ENCODE assay signal across 8 mouse cellular contexts in genomic region chr13:58127766-58128361, GRCm38 (mm10). TPM values are rescaled to one million over a fixed set of nuclear protein-coding genes. Genes with fewer than 3 reads are reported as not detected.
A peak's percentile ranks its signal among the peaks of the same experiment; 100 is the strongest.
DNase-seq lines count a peak whose midpoint lies in the region; ATAC-seq lines count a peak whose summit lies in the region.

No protein-coding gene starts in this region.

- no peaks in the 10 kb centered on the region for H3K27me3 ChIP-seq in forebrain, embryonic 16.5 days (replicated peaks; ENCODE audit: control insufficient read depth, insufficient read depth, low read length)
- H3K27me3 ChIP-seq in hindbrain, embryonic 13.5 days = no peaks in the 10 kb centered on the region
- H3K27me3 ChIP-seq in limb, embryonic 10.5 days (ENCODE audit: low read depth, poor library complexity, severe bottlenecking) = no peaks in the 10 kb centered on the region
- no peaks in the 10 kb centered on the region for H3K27me3 ChIP-seq in midbrain, embryonic 11.5 days (ENCODE audit: control insufficient read depth, insufficient read depth, low read length)

- peak overlapping the region; percentile 78 for H3K4me2 ChIP-seq in forebrain, embryonic 16.5 days (ENCODE audit: low read length)
- peak overlapping the region; percentile 69 for H3K4me2 ChIP-seq in hindbrain, embryonic 13.5 days
- peak overlapping the region; percentile 71 for H3K4me2 ChIP-seq in midbrain, embryonic 11.5 days

- H3K36me3 ChIP-seq in forebrain, embryonic 16.5 days (ENCODE audit: control insufficient read depth, insufficient read depth) = no peaks in the 10 kb centered on the region
- peaks cover 7% of the 10 kb centered on the region; the same call in 1 of the 2 replicates for H3K36me3 ChIP-seq in hindbrain, embryonic 13.5 days
- peaks cover 27% of the 10 kb centered on the region for H3K36me3 ChIP-seq in limb, embryonic 10.5 days
- H3K36me3 ChIP-seq in midbrain, embryonic 11.5 days (ENCODE audit: control insufficient read depth, insufficient read depth, low read length) = no peaks in the 10 kb centered on the region

- peak overlapping the region; percentile 95 for H3K4me3 ChIP-seq in forebrain, embryonic 16.5 days (replicated peaks; ENCODE audit: low read length)
- peak overlapping the region; percentile 98 for H3K4me3 ChIP-seq in hindbrain, embryonic 13.5 days
- peak overlapping the region; percentile 97 for H3K4me3 ChIP-seq in limb, embryonic 10.5 days
- peak overlapping the region; percentile 99 for H3K4me3 ChIP-seq in midbrain, embryonic 11.5 days (ENCODE audit: low read depth, low read length)

- H3K9ac ChIP-seq in forebrain, embryonic 16.5 days (replicated peaks; ENCODE audit: low read depth, low read length) = peak overlapping the region; percentile 99
- H3K9ac ChIP-seq in hindbrain, embryonic 13.5 days = peak overlapping the region; percentile 99
- peak overlapping the region; percentile 100 for H3K9ac ChIP-seq in midbrain, embryonic 11.5 days (ENCODE audit: low read length)

- DNase-seq in kidney, adult 11 months = peak; percentile 44
- DNase-seq in kidney, postnatal 14 days = no peak
- DNase-seq in adrenal gland, postnatal 36 days = peak; percentile 63 to 68
- peak; percentile 81 for DNase-seq in limb, embryonic 10.5 days (ENCODE audit: low spot score)
- DNase-seq in midbrain, embryonic 11.5 days (ENCODE audit: low spot score, missing footprints) = peak; percentile 96
- peak; percentile 50 to 53 for DNase-seq in spleen, postnatal 14 days (ENCODE audit: low spot score in 2 of 2)

- H3K27ac ChIP-seq in forebrain, embryonic 16.5 days (ENCODE audit: low read length) = peak overlapping the region; percentile 100
- peak overlapping the region; percentile 100 for H3K27ac ChIP-seq in hindbrain, embryonic 13.5 days
- H3K27ac ChIP-seq in limb, embryonic 10.5 days = peak overlapping the region; percentile 100
- peak overlapping the region; percentile 99 for H3K27ac ChIP-seq in midbrain, embryonic 11.5 days (ENCODE audit: low read depth, low read length)

- 0% methylated on average over 79 of the region's 81 CpGs for WGBS in forebrain, embryonic 16.5 days
- under 1% methylated on average over 74 of the region's 81 CpGs for WGBS in hindbrain, embryonic 13.5 days
- WGBS in limb, embryonic 10.5 days = under 1% methylated on average over 81 of the region's 81 CpGs
- under 1% methylated on average over 77 of the region's 81 CpGs for WGBS in midbrain, embryonic 11.5 days

- H3K4me1 ChIP-seq in forebrain, embryonic 16.5 days (replicated peaks; ENCODE audit: control insufficient read depth, insufficient read depth, low read length) = peaks cover 30% of the 10 kb centered on the region
- peaks cover 46% of the 10 kb centered on the region for H3K4me1 ChIP-seq in hindbrain, embryonic 13.5 days (replicated peaks)
- H3K4me1 ChIP-seq in limb, embryonic 10.5 days = peaks cover 25% of the 10 kb centered on the region
- peaks cover 21% of the 10 kb centered on the region for H3K4me1 ChIP-seq in midbrain, embryonic 11.5 days (ENCODE audit: control insufficient read depth, insufficient read depth, low read length)

- ATAC-seq in forebrain, embryonic 16.5 days = peak; percentile 47
- peak; percentile 46 for ATAC-seq in hindbrain, embryonic 13.5 days (ENCODE audit: low FRiP score)
- ATAC-seq in midbrain, embryonic 11.5 days (ENCODE audit: low FRiP score) = peak; percentile 39

- no peaks in the 10 kb centered on the region for H3K9me3 ChIP-seq in forebrain, embryonic 16.5 days (ENCODE audit: control insufficient read depth, low read length)
- no peaks in the 10 kb centered on the region for H3K9me3 ChIP-seq in hindbrain, embryonic 13.5 days
- no peaks in the 10 kb centered on the region for H3K9me3 ChIP-seq in limb, embryonic 10.5 days (replicated peaks)
- no peaks in the 10 kb centered on the region for H3K9me3 ChIP-seq in midbrain, embryonic 11.5 days (ENCODE audit: control insufficient read depth, low read length)

RNA-seq across cellular contexts. Expression of gene Hnrnpa0, which starts 0.5 kb away (rescaled TPM):
- total RNA-seq in adrenal gland, postnatal 36 days (2021) = 100 to 1,000 TPM; 123 to 133 TPM
- polyA plus RNA-seq in forebrain, embryonic 16.5 days (2015; fragmentation: Nextera tagmentation; extraction: Ambion mirVana) = 49.8 and 50.9 TPM in 2 replicates
- polyA plus RNA-seq in hindbrain, embryonic 13.5 days (2015; fragmentation: Nextera tagmentation; extraction: Ambion mirVana) = 67.5 and 68.8 TPM in 2 replicates
- 33.3 and 35.3 TPM in 2 replicates for polyA plus RNA-seq in limb, embryonic 10.5 days (2016; fragmentation: Nextera tagmentation; extraction: Ambion mirVana)
- 60.0 and 63.3 TPM in 2 replicates for polyA plus RNA-seq in midbrain, embryonic 11.5 days (2014; fragmentation: Nextera tagmentation; extraction: Ambion mirVana)

RNA-seq across cellular contexts. Expression of gene Klhl3, which starts 14.5 kb away (rescaled TPM):
- 1 to 10 TPM; 1.5 to 1.9 TPM for total RNA-seq in adrenal gland, postnatal 36 days (2021)
- 8.9 and 11.8 TPM in 2 replicates for polyA plus RNA-seq in forebrain, embryonic 16.5 days (2015; fragmentation: Nextera tagmentation; extraction: Ambion mirVana)
- 11.5 and 11.7 TPM in 2 replicates for polyA plus RNA-seq in hindbrain, embryonic 13.5 days (2015; fragmentation: Nextera tagmentation; extraction: Ambion mirVana)
- 2.1 and 3.2 TPM in 2 replicates for polyA plus RNA-seq in limb, embryonic 10.5 days (2016; fragmentation: Nextera tagmentation; extraction: Ambion mirVana)
- polyA plus RNA-seq in midbrain, embryonic 11.5 days (2014; fragmentation: Nextera tagmentation; extraction: Ambion mirVana) = 2.6 and 3.2 TPM in 2 replicates

RNA-seq across cellular contexts. Expression of gene Idnk, which starts 29.6 kb away (rescaled TPM):
- 10 to 100 TPM; 57.2 to 62.8 TPM for total RNA-seq in adrenal gland, postnatal 36 days (2021)
- 59.0 and 60.0 TPM in 2 replicates for polyA plus RNA-seq in forebrain, embryonic 16.5 days (2015; fragmentation: Nextera tagmentation; extraction: Ambion mirVana)
- 71.4 and 73.5 TPM in 2 replicates for polyA plus RNA-seq in hindbrain, embryonic 13.5 days (2015; fragmentation: Nextera tagmentation; extraction: Ambion mirVana)
- 36.1 and 37.7 TPM in 2 replicates for polyA plus RNA-seq in limb, embryonic 10.5 days (2016; fragmentation: Nextera tagmentation; extraction: Ambion mirVana)
- 59.1 and 63.1 TPM in 2 replicates for polyA plus RNA-seq in midbrain, embryonic 11.5 days (2014; fragmentation: Nextera tagmentation; extraction: Ambion mirVana)
